Mouse (Mus musculus): ENCODE data around the gene Spc24. TPM values are rescaled to one million over a fixed set of nuclear protein-coding genes. Genes with fewer than 3 reads are reported as not detected.

Gene Spc24
- total RNA-seq, 1 experiment, result 127 TPM

- in situ Hi-C loops (cut with MboI; ENCODE audit: low sequenced_read_pairs in 2 of 2, unreplicated experiment in 2 of 2), result no loop called here
- no peaks in the 10 kb centered on the region for H3K9me3 ChIP-seq (ENCODE audit: control insufficient read depth, insufficient read depth, low read depth, low read length)
- no peak overlapping the region for H3K4me3 ChIP-seq (ENCODE audit: insufficient read depth in 1 of 2, low read depth in 1 of 2, low read length in 2 of 2, poor library complexity in 1 of 2, severe bottlenecking in 1 of 2)
- TF ChIP-seq ZNF384 (IDR thresholded peaks at IDR 0.05; ENCODE audit: low read depth, low read length) (no peak), ZC3H11A (IDR thresholded peaks at IDR 0.05; ENCODE audit: borderline replicate concordance, low read depth, low read length) (no peak), HCFC1 (IDR thresholded peaks at IDR 0.05; ENCODE audit: borderline replicate concordance, insufficient read depth, low read length) (no peak), MAFK (IDR thresholded peaks at IDR 0.05; ENCODE audit: insufficient read depth, low read depth, low read length) (no peak), CHD2 (IDR thresholded peaks at IDR 0.05; ENCODE audit: low read depth, low read length) (no peak)
- no peak for DNase-seq (ENCODE audit: low read depth, low spot score)
- peak overlapping the region; percentile 90 for H3K27ac ChIP-seq (ENCODE audit: insufficient read depth, low read depth, low read length, poor library complexity, severe bottlenecking)
- H3K4me1 ChIP-seq (ENCODE audit: control insufficient read depth in 2 of 2, insufficient read depth in 2 of 2, low read length in 2 of 2, poor library complexity in 1 of 2), result peaks cover 14 to 16% of the 10 kb centered on the region in 2 experiments
- H3K36me3 ChIP-seq (ENCODE audit: control insufficient read depth, insufficient read depth, low read length, poor library complexity, severe bottlenecking), result peaks cover 23% of the 10 kb centered on the region
- no peak overlapping the region for H3K9ac ChIP-seq (ENCODE audit: insufficient read depth, low read depth, low read length, poor library complexity, severe bottlenecking)
These were observed 7.8 kb upstream of the Spc24 start for GRCm38 (mm10) chr9:21767896-21768295.

- Histone ChIP-seq H3K9ac (ENCODE audit: insufficient read depth, low read depth, low read length, poor library complexity, severe bottlenecking) (no peak overlapping the region), H3K36me3 (ENCODE audit: control insufficient read depth, insufficient read depth, low read length, poor library complexity, severe bottlenecking) (peaks cover 4% of the 10 kb centered on the region; the same call in 1 of the 2 replicates), H3K9me3 (ENCODE audit: control insufficient read depth, insufficient read depth, low read depth, low read length) (no peaks in the 10 kb centered on the region), H3K4me3 (ENCODE audit: insufficient read depth in 1 of 2, low read depth in 1 of 2, low read length in 2 of 2, poor library complexity in 1 of 2, severe bottlenecking in 1 of 2) (no peak overlapping the region), H3K4me1 (ENCODE audit: control insufficient read depth in 2 of 2, insufficient read depth in 2 of 2, low read length in 2 of 2, poor library complexity in 1 of 2) (peaks cover 18 to 20% of the 10 kb centered on the region in 2 experiments), H3K27ac (ENCODE audit: insufficient read depth, low read depth, low read length, poor library complexity, severe bottlenecking) (no peak overlapping the region)
- in situ Hi-C loops (cut with MboI; ENCODE audit: low sequenced_read_pairs in 2 of 2, unreplicated experiment in 2 of 2), result no loop called here
- no peak for DNase-seq (ENCODE audit: low read depth, low spot score)
- no peak for TF ChIP-seq MAFK (IDR thresholded peaks at IDR 0.05; ENCODE audit: insufficient read depth, low read depth, low read length)
- peak; percentile 86 for TF ChIP-seq ZNF384 (IDR thresholded peaks at IDR 0.05; ENCODE audit: low read depth, low read length)
- TF ChIP-seq ZC3H11A (IDR thresholded peaks at IDR 0.05; ENCODE audit: borderline replicate concordance, low read depth, low read length), result peak; percentile 2; the same call in 1 of the 2 replicates
These were observed 4.2 kb upstream of the Spc24 start for GRCm38 (mm10) chr9:21764084-21764999.

GRCm38 (mm10) chr9:21762135-21762534 lies 2.0 kb upstream of the Spc24 start:
- DNase-seq (ENCODE audit: low read depth, low spot score), result peak; percentile 64
- Histone ChIP-seq H3K4me3 (ENCODE audit: insufficient read depth in 1 of 2, low read depth in 1 of 2, low read length in 2 of 2, poor library complexity in 1 of 2, severe bottlenecking in 1 of 2) (no peak overlapping the region), H3K4me1 (ENCODE audit: control insufficient read depth in 2 of 2, insufficient read depth in 2 of 2, low read length in 2 of 2, poor library complexity in 1 of 2) (peaks cover 9 to 18% of the 10 kb centered on the region in 2 experiments), H3K9ac (ENCODE audit: insufficient read depth, low read depth, low read length, poor library complexity, severe bottlenecking) (no peak overlapping the region; the same call in 1 of the 2 replicates), H3K9me3 (ENCODE audit: control insufficient read depth, insufficient read depth, low read depth, low read length) (no peaks in the 10 kb centered on the region), H3K27ac (ENCODE audit: insufficient read depth, low read depth, low read length, poor library complexity, severe bottlenecking) (peak overlapping the region; percentile 36; the same call in 1 of the 2 replicates), H3K36me3 (ENCODE audit: control insufficient read depth, insufficient read depth, low read length, poor library complexity, severe bottlenecking) (peaks cover 7% of the 10 kb centered on the region; the same call in 1 of the 2 replicates)
- in situ Hi-C loops (cut with MboI; ENCODE audit: low sequenced_read_pairs in 2 of 2, unreplicated experiment in 2 of 2), result no loop called here
- no peak for TF ChIP-seq MAFK (IDR thresholded peaks at IDR 0.05; ENCODE audit: insufficient read depth, low read depth, low read length)
- no peak for TF ChIP-seq HCFC1 (IDR thresholded peaks at IDR 0.05; ENCODE audit: borderline replicate concordance, insufficient read depth, low read length)
- TF ChIP-seq ZC3H11A (IDR thresholded peaks at IDR 0.05; ENCODE audit: borderline replicate concordance, low read depth, low read length), result no peak
- no peak for TF ChIP-seq CHD2 (IDR thresholded peaks at IDR 0.05; ENCODE audit: low read depth, low read length)
- TF ChIP-seq ZNF384 (IDR thresholded peaks at IDR 0.05; ENCODE audit: low read depth, low read length), result no peak

- Histone ChIP-seq H3K9ac (ENCODE audit: insufficient read depth, low read depth, low read length, poor library complexity, severe bottlenecking) (peak overlapping the region; percentile 93), H3K4me3 (ENCODE audit: insufficient read depth in 1 of 2, low read depth in 1 of 2, low read length in 2 of 2, poor library complexity in 1 of 2, severe bottlenecking in 1 of 2) (peak overlapping the region; percentile 89 to 93), H3K27ac (ENCODE audit: insufficient read depth, low read depth, low read length, poor library complexity, severe bottlenecking) (peak overlapping the region; percentile 59; the same call in 1 of the 2 replicates), H3K9me3 (ENCODE audit: control insufficient read depth, insufficient read depth, low read depth, low read length) (no peaks in the 10 kb centered on the region), H3K36me3 (ENCODE audit: control insufficient read depth, insufficient read depth, low read length, poor library complexity, severe bottlenecking) (peaks cover 16% of the 10 kb centered on the region), H3K4me1 (ENCODE audit: control insufficient read depth in 2 of 2, insufficient read depth in 2 of 2, low read length in 2 of 2, poor library complexity in 1 of 2) (peaks cover 7 to 19% of the 10 kb centered on the region in 2 experiments)
- in situ Hi-C loops (cut with MboI; ENCODE audit: low sequenced_read_pairs in 2 of 2, unreplicated experiment in 2 of 2), result no loop called here
- TF ChIP-seq ZNF384 (IDR thresholded peaks at IDR 0.05; ENCODE audit: low read depth, low read length), result no peak
- TF ChIP-seq HCFC1 (IDR thresholded peaks at IDR 0.05; ENCODE audit: borderline replicate concordance, insufficient read depth, low read length), result no peak
- TF ChIP-seq CHD2 (IDR thresholded peaks at IDR 0.05; ENCODE audit: low read depth, low read length), result no peak
- no peak for TF ChIP-seq ZC3H11A (IDR thresholded peaks at IDR 0.05; ENCODE audit: borderline replicate concordance, low read depth, low read length)
- no peak for TF ChIP-seq MAFK (IDR thresholded peaks at IDR 0.05; ENCODE audit: insufficient read depth, low read depth, low read length)
- no peak for DNase-seq (ENCODE audit: low read depth, low spot score)
These were observed 385 bp downstream of the Spc24 start for GRCm38 (mm10) chr9:21759718-21760117.

Data from ES-E14 (cell line).